Mouse (Mus musculus) intestine, embryonic 16.5 days (tissue): ENCODE data around the gene Smc5. TPM values are rescaled to one million over a fixed set of nuclear protein-coding genes. Genes with fewer than 3 reads are reported as not detected.

ENCODE experiments used
- ATAC-seq: fragments of 200-750 bp; cut with Nextera tagmentation; 2 replicates; pipeline ENCODE4 v1.8.0; 2017; ENCODE audit warnings: moderate TSS enrichment, moderate library complexity
- H3K27ac ChIP-seq: fragments of 300-500 bp; sonication (generic); 2 replicates; pipeline ENCODE4 v1.5.1; 2014; ENCODE audit warnings: mild to moderate bottlenecking, low read length
- H3K27me3 ChIP-seq: fragments of 300-500 bp; sonication (generic); replicated peaks from 2 replicates; pipeline ENCODE4 v1.6.1; 2014; ENCODE audit warnings: low read length, control low read depth, mixed read lengths; ENCODE audit not compliant: control insufficient read depth, insufficient read depth
- H3K36me3 ChIP-seq: fragments of 300-500 bp; sonication (generic); 2 replicates; pipeline ENCODE4 v1.6.1; 2014; ENCODE audit warnings: low read length, control low read depth; ENCODE audit not compliant: control insufficient read depth, insufficient read depth
- H3K4me1 ChIP-seq: fragments of 300-500 bp; sonication (generic); 2 replicates; pipeline ENCODE4 v1.6.1; 2014; ENCODE audit warnings: low read length, control low read depth, mixed read lengths; ENCODE audit not compliant: control insufficient read depth, insufficient read depth
- H3K4me2 ChIP-seq: fragments of 300-500 bp; sonication (generic); 2 replicates; pipeline ENCODE4 v1.6.1; 2014; ENCODE audit warnings: low read depth, low read length, control low read depth
- H3K4me3 ChIP-seq: fragments of 300-500 bp; sonication (generic); 2 replicates; pipeline ENCODE4 v1.5.1; 2014; ENCODE audit warnings: mild to moderate bottlenecking, low read length
- H3K9ac ChIP-seq: fragments of 300-500 bp; sonication (generic); 2 replicates; pipeline ENCODE4 v1.6.1; 2014; ENCODE audit warnings: low read depth, low read length
- H3K9me3 ChIP-seq: fragments of 300-500 bp; sonication (generic); 2 replicates; pipeline ENCODE4 v1.6.1; 2016; ENCODE audit warnings: low read length, control low read depth; ENCODE audit not compliant: control insufficient read depth
- WGBS: fragments of 180-500 bp; shearing (Covaris S2); extraction: QIAGEN DNeasy Blood & Tissue Kit; methylation state at CpG from one replicate; pipeline ENCODE4 v1.1.7; 2014; 5-methylcytosine and 5-hydroxymethylcytosine counted together
- polyA plus RNA-seq: library from polyadenylated mRNA; unstranded; fragments of >200 nt; fragmentation: Nextera tagmentation; extraction: Ambion mirVana; gene quantifications from 2 replicates; pipeline ENCODE4 v1.2.1, GENCODE M21; 2015

Smc5 gene
- 15.8 and 17.2 TPM in 2 replicates for polyA plus RNA-seq

GRCm38 (mm10) chr19:23273355-23274053 lies at the start of gene Smc5:
Gene Smc5, minus strand, starts transcription at chr19:23273897.
- peak within 1 kb of the TSS; percentile 95 for H3K9ac ChIP-seq
- ATAC-seq, result peak; percentile 98
- peak within 1 kb of the TSS; percentile 64 for H3K4me2 ChIP-seq
- H3K27ac ChIP-seq, result peak within 1 kb of the TSS; percentile 73
- H3K4me1 ChIP-seq, result peaks cover 6% of the 10 kb centered on the region; the same call in 1 of the 2 replicates
- under 1% methylated on average over 63 of the region's 69 CpGs for WGBS
- no peaks in the 10 kb centered on the region for H3K27me3 ChIP-seq
- no peaks in the 10 kb centered on the region for H3K36me3 ChIP-seq
- H3K4me3 ChIP-seq, result peak within 1 kb of the TSS; percentile 91
- no peaks in the 10 kb centered on the region for H3K9me3 ChIP-seq

DNA sequence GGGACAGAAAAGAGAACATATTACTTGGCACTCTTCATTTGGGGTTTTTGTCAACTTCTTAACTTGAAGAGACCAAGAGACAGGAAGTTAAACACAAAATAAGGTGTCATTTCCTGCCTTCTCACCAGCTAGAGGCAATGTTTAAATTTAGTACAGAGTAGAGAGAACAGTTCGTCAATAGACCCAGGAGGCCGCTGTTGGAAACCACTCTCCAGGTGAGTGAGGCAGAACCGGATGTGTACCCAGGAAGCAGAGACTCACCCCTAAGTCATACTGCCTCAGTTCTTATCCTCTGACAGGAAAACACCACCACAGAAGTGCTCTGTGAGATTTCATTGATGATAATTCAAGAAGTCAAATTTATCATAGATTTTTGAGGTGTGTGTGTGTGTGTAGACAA lies 49.4 kb upstream of the Smc5 start:
- Histone ChIP-seq H3K4me3 (no peak overlapping the region), H3K4me1 (no peaks in the 10 kb centered on the region), H3K4me2 (no peak overlapping the region), H3K36me3 (no peaks in the 10 kb centered on the region), H3K9me3 (no peaks in the 10 kb centered on the region), H3K27me3 (no peaks in the 10 kb centered on the region), H3K27ac (no peak overlapping the region), H3K9ac (no peak overlapping the region)
- ATAC-seq, result no peak
- 72% methylated on average over 3 of the region's 3 CpGs for WGBS

DNA sequence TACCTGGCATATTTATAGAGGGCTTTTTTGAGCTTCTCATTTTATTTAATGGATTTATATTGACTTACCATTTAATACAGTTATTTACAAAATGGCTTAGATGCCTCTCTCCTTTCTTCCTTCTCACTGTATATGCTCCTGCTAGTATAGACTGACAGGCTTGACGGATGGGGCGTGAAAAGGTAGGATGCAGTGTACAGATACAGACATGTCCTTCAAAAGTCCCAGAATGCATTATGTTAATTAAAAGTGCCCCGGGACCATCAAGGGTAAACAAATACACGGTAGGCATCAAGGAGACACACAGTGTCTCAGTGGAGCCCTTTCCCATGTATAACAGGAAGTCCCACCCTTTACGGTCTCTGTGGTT lies 44.3 kb upstream of the Smc5 start:
- H3K27ac ChIP-seq, result no peak overlapping the region
- ATAC-seq, result no peak
- H3K9me3 ChIP-seq, result no peaks in the 10 kb centered on the region

DNA sequence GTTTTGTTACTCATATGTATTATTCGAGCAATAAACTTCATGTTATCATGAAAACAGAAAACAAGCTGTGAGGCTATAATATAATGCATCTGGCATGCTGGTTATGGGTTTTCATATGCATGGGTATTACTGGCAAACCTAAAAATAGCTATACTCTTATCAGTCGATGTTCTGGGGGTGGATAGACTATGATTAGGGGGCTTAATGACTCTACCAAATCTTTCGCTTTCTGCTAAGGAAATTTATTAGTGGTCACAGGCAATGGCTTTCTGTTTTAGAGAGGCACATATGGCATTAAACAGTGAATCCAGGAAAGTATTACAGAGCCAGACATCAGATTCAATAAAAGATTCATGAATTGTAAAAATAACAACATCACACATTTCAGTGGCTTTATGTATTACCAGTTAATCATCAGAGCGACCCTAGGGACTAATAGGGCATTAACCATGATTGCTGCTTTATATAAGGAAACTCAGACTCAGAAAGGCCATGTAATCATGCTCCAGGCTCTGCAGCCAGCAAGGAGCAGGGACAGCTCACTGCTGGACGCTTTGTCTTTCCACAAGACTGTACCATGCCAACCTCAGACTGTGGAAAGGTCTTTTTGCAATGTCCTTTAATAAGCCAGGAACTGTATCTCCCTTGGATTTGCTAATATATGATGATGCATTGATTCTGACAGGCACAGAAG lies 43.7 kb upstream of the Smc5 start:
- 70% methylated on average over 5 of the region's 5 CpGs for WGBS
- Histone ChIP-seq H3K4me1 (no peaks in the 10 kb centered on the region), H3K27me3 (no peaks in the 10 kb centered on the region), H3K27ac (no peak overlapping the region), H3K9me3 (no peaks in the 10 kb centered on the region), H3K9ac (no peak overlapping the region), H3K4me3 (no peak overlapping the region), H3K4me2 (no peak overlapping the region), H3K36me3 (no peaks in the 10 kb centered on the region)
- no peak for ATAC-seq

More for the DNA sequence above, 44.3 kb upstream of the Smc5 start:
- Histone ChIP-seq H3K4me2 (no peak overlapping the region), H3K4me3 (no peak overlapping the region), H3K27me3 (no peaks in the 10 kb centered on the region), H3K9ac (no peak overlapping the region), H3K36me3 (no peaks in the 10 kb centered on the region), H3K4me1 (no peaks in the 10 kb centered on the region)
- WGBS, result 77% methylated on average over 5 of the region's 5 CpGs

DNA sequence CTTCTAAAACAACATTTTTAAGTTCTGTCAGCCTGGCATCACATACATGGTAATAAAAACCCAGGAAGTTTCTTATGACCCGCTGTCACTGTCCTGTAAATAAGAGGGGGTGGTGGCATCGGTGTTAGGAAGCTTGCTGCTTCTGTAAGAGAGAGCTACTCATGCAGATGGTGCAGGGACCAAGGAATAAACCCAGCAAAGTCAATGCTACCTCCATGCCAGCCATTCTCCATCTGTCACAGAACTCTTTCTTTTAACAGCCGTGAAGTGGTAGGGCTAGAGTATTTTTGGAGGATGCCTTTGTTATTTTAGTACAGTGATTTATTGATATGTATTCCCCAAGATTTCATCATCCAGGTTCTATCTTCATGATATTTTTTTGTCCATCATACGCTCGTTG lies 43.2 kb upstream of the Smc5 start:
- Histone ChIP-seq H3K9me3 (no peaks in the 10 kb centered on the region), H3K4me1 (no peaks in the 10 kb centered on the region), H3K27ac (no peak overlapping the region), H3K9ac (no peak overlapping the region), H3K27me3 (no peaks in the 10 kb centered on the region), H3K4me2 (no peak overlapping the region), H3K36me3 (no peaks in the 10 kb centered on the region), H3K4me3 (no peak overlapping the region)
- no peak for ATAC-seq
- 85% methylated on average over 5 of the region's 5 CpGs for WGBS

- Histone ChIP-seq H3K9ac (no peak overlapping the region), H3K4me3 (no peak overlapping the region), H3K27me3 (no peaks in the 10 kb centered on the region), H3K4me2 (no peak overlapping the region), H3K4me1 (no peaks in the 10 kb centered on the region), H3K27ac (no peak overlapping the region), H3K9me3 (no peaks in the 10 kb centered on the region), H3K36me3 (no peaks in the 10 kb centered on the region)
- WGBS, result 80% methylated on average over 2 of the region's 2 CpGs
- no peak for ATAC-seq
These were observed 36.3 kb upstream of the Smc5 start for GRCm38 (mm10) chr19:23309979-23310378.

DNA sequence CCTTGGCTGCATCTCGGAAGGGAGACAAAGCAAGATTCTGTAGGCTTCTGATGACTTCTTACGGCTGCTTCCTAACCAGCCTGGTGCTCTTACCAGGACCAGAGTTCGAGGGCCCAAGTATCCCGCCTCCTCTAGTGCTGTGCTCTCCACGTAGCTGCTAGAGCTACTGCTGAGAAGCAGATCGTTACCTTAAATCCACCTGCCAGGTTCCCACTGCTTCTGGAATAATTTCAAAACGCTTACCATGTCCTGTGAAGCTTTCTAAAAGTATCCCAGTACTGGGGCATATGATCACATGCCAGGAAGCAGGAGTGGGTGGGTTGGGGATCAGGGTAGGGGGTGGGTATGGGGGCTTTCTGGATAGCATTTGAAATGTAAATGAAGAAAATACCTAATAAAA lies 33.0 kb upstream of the Smc5 start:
- Histone ChIP-seq H3K27me3 (no peaks in the 10 kb centered on the region), H3K9ac (no peak overlapping the region), H3K9me3 (no peaks in the 10 kb centered on the region), H3K4me1 (no peaks in the 10 kb centered on the region), H3K4me3 (no peak overlapping the region), H3K36me3 (no peaks in the 10 kb centered on the region), H3K27ac (no peak overlapping the region), H3K4me2 (no peak overlapping the region)
- WGBS, result 84% methylated on average over 7 of the region's 7 CpGs
- ATAC-seq, result no peak

DNA sequence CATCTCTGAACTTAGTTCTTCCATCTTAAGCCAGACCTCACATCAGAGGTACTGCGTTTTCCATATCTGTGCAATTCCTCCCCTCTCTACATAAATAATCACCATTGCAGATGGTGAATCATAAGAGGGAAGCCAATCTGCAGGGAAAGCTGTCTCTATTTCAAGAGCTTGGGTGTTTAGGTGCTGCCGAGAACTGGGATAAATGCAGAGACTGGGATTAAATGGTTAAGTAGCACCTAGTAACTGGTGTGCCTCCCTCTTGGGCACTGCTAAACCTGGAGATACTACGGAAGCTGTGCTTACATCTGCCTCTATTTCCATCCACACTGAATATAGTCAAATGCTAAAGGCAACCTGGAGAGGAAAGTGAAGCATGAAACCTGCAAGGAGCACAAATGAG lies 26.3 kb upstream of the Smc5 start:
- Histone ChIP-seq H3K9me3 (no peaks in the 10 kb centered on the region), H3K27ac (no peak overlapping the region), H3K4me1 (no peaks in the 10 kb centered on the region), H3K27me3 (no peaks in the 10 kb centered on the region), H3K9ac (no peak overlapping the region), H3K4me2 (no peak overlapping the region), H3K4me3 (no peak overlapping the region), H3K36me3 (no peaks in the 10 kb centered on the region)
- 81% methylated on average over 3 of the region's 3 CpGs for WGBS
- no peak for ATAC-seq

GRCm38 (mm10) chr19:23298917-23299316 lies 25.2 kb upstream of the Smc5 start:
- no peaks in the 10 kb centered on the region for H3K9me3 ChIP-seq
- H3K27me3 ChIP-seq, result no peaks in the 10 kb centered on the region
- H3K36me3 ChIP-seq, result no peaks in the 10 kb centered on the region
- no peaks in the 10 kb centered on the region for H3K4me1 ChIP-seq
- ATAC-seq, result no peak
- no peak overlapping the region for H3K4me2 ChIP-seq
- no peak overlapping the region for H3K9ac ChIP-seq
- WGBS, result 89% methylated on average over 1 of the region's 1 CpGs
- H3K4me3 ChIP-seq, result no peak overlapping the region
- no peak overlapping the region for H3K27ac ChIP-seq
